Mouse (Mus musculus) thymus, postnatal 25 days (tissue): ENCODE measurements around the gene Cd6.
A peak's percentile ranks its signal among the peaks of the same experiment; 100 is the strongest.

Experiments used
- DNase-seq: peaks from one replicate; pipeline ENCODE4 v3.0.0; 2022

Gene Cd6

GRCm38 (mm10) chr19:10798576-10798975 is 31.3 kb downstream of the Cd6 start:
- no peak for DNase-seq

GRCm38 (mm10) chr19:10794916-10795315 is 34.9 kb downstream of the Cd6 start:
- no peak for DNase-seq

- no peak for DNase-seq
Observed at GRCm38 (mm10) chr19:10793044-10793443, 36.8 kb downstream of the Cd6 start.

- no peak for DNase-seq
Observed at GRCm38 (mm10) chr19:10790323-10790722, 39.5 kb downstream of the Cd6 start.

- peak; percentile 85 for DNase-seq
Observed at GRCm38 (mm10) chr19:10788242-10788641, 41.6 kb downstream of the Cd6 start.

- peak; percentile 84 for DNase-seq
Observed at GRCm38 (mm10) chr19:10787406-10787805, 42.5 kb downstream of the Cd6 start.

GRCm38 (mm10) chr19:10786753-10787152 is 43.1 kb downstream of the Cd6 start:
- DNase-seq: peak; percentile 30

GRCm38 (mm10) chr19:10784796-10785459 is 44.9 kb downstream of the Cd6 start:
- DNase-seq: peak; percentile 33

GRCm38 (mm10) chr19:10784061-10784460 is 45.8 kb downstream of the Cd6 start:
- DNase-seq: peak; percentile 66

GRCm38 (mm10) chr19:10783168-10783567 is 46.7 kb downstream of the Cd6 start:
- DNase-seq: peak; percentile 62

- DNase-seq: peak; percentile 32
Observed at GRCm38 (mm10) chr19:10781641-10782040, 48.2 kb downstream of the Cd6 start.

- DNase-seq: peak; percentile 36
Observed at GRCm38 (mm10) chr19:10776906-10777305, 53.0 kb downstream of the Cd6 start.

- no peak for DNase-seq
Observed at GRCm38 (mm10) chr19:10774141-10774540, 55.7 kb downstream of the Cd6 start.

- no peak for DNase-seq
Observed at GRCm38 (mm10) chr19:10773384-10773783, 56.5 kb downstream of the Cd6 start.

- no peak for DNase-seq
Observed at GRCm38 (mm10) chr19:10772866-10773265, 57.0 kb downstream of the Cd6 start.

GRCm38 (mm10) chr19:10771995-10772394 is 57.9 kb downstream of the Cd6 start:
- no peak for DNase-seq

GRCm38 (mm10) chr19:10769429-10770195 is 60.2 kb downstream of the Cd6 start:
- DNase-seq: no peak

- no peak for DNase-seq
Observed at GRCm38 (mm10) chr19:10768694-10769428, 61.0 kb downstream of the Cd6 start.

- no peak for DNase-seq
Observed at GRCm38 (mm10) chr19:10767631-10768030, 62.2 kb downstream of the Cd6 start.

GRCm38 (mm10) chr19:10763381-10764031 is 66.4 kb downstream of the Cd6 start:
- no peak for DNase-seq

GRCm38 (mm10) chr19:10762468-10762867 is 67.4 kb downstream of the Cd6 start:
- DNase-seq: no peak

- no peak for DNase-seq
Observed at GRCm38 (mm10) chr19:10761794-10762415, 68.0 kb downstream of the Cd6 start.
